Mouse (Mus musculus): Measurements from ENCODE around the gene Cacna2d1. TPM values are rescaled to one million over a fixed set of nuclear protein-coding genes. Genes with fewer than 3 reads are reported as not detected.

The Cacna2d1 gene
- polyA plus RNA-seq, 1 experiment from 2014 or later = 13.3 TPM

DNA sequence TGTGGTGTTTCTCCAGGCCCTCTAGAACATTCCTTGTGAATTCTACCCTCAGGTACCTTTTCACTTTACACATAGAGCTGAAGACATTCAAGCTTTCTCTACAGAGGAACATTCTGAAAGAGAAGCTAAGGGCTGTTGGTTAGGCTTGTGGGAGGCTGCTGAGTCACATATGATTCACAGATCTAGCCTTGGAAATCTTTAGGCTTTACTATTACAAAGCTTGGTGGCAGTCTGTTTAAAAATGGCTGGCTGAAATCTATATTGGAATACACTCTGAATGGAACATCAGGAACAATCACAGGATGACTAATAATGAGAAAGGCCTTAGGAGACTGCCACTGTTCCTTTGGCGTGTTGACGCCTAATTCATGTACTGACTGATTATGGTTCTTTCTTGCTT, 66.4 kb downstream of the Cacna2d1 start:
- no peak overlapping the region for H3K9ac ChIP-seq (replicated peaks; ENCODE audit: low read length)
- H3K36me3 ChIP-seq (ENCODE audit: insufficient read depth, low read length) = no peaks in the 10 kb centered on the region
- H3K9me3 ChIP-seq (ENCODE audit: low read length) = no peaks in the 10 kb centered on the region
- H3K27ac ChIP-seq (ENCODE audit: low read length) = no peak overlapping the region
- H3K27me3 ChIP-seq (ENCODE audit: insufficient read depth, low read length) = no peaks in the 10 kb centered on the region
- H3K4me2 ChIP-seq (replicated peaks; ENCODE audit: low read depth, low read length) = no peak overlapping the region
- no peak overlapping the region for H3K4me3 ChIP-seq (ENCODE audit: low read length)
- peaks cover 16% of the 10 kb centered on the region for H3K4me1 ChIP-seq (ENCODE audit: insufficient read depth, low read length)
- WGBS = 84% methylated on average over 2 of the region's 2 CpGs
- ATAC-seq (ENCODE audit: low FRiP score, low TSS enrichment) = no peak

DNA sequence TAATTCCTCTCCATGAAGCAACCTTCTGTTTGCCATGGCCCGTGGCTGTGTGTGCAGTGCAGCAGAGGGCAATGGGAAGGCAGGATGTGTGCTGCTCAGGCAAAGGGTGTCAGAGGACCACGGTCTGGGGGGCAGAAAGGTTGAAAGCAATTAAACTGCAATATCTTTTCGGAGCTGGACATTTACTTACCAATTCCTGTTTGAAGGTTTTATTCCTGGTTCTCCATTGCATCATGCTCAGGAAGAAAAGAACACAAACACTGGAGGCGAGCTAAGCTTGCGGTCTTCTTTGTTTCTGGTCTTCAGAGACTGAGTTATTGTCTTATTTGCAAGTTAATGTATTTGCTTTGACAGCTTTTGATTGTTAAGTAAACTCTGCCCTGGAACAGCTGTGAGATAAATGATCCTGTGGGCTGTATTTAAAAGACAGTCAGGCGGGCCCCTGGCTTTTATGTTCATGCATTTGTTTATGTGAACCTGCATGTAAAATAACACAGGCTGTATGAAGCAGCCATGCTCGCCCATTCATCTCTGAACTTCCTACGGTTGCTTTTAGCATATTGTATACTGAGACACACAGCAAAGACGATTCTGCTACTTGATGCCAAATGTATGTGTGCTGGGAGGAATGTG, 68.1 kb downstream of the Cacna2d1 start:
- WGBS = 9% methylated on average over 9 of the region's 9 CpGs
- H3K4me1 ChIP-seq (ENCODE audit: insufficient read depth, low read length) = peaks cover 16% of the 10 kb centered on the region
- H3K9ac ChIP-seq (replicated peaks; ENCODE audit: low read length) = 0 out of 2 replicates have a peak overlapping the region, but pooled peaks have one; percentile 26
- peak overlapping the region; percentile 27 for H3K4me2 ChIP-seq (replicated peaks; ENCODE audit: low read depth, low read length)
- H3K9me3 ChIP-seq (ENCODE audit: low read length) = no peaks in the 10 kb centered on the region
- no peaks in the 10 kb centered on the region for H3K36me3 ChIP-seq (ENCODE audit: insufficient read depth, low read length)
- peak; percentile 82 for ATAC-seq (ENCODE audit: low FRiP score, low TSS enrichment)
- H3K4me3 ChIP-seq (ENCODE audit: low read length) = no peak overlapping the region
- peak overlapping the region; percentile 80 for H3K27ac ChIP-seq (ENCODE audit: low read length)
- no peaks in the 10 kb centered on the region for H3K27me3 ChIP-seq (ENCODE audit: insufficient read depth, low read length)

DNA sequence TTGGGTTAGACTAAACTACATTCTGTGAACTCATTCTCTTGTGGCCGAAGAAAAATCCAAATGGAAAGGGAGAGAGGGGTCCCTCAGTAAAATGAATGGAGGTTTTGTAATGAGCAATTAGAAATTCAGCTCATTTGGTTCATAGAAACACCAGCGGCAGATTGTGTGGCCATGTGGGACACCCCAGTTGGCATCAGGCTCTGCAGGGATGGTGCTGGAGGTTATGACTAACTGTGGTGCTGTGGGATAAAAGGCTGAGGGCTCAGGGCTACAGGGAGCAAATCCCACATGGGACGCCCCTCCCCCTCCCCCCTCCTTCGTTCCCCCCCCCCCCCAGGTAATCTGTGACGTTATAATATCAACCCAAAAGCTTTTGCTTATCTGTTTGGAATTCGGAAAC, 69.8 kb downstream of the Cacna2d1 start:
- H3K4me3 ChIP-seq (ENCODE audit: low read length) = no peak overlapping the region
- H3K9ac ChIP-seq (replicated peaks; ENCODE audit: low read length) = no peak overlapping the region
- H3K9me3 ChIP-seq (ENCODE audit: low read length) = no peaks in the 10 kb centered on the region
- no peak overlapping the region for H3K4me2 ChIP-seq (replicated peaks; ENCODE audit: low read depth, low read length)
- H3K27ac ChIP-seq (ENCODE audit: low read length) = no peak overlapping the region
- WGBS = 56% methylated on average over 5 of the region's 6 CpGs
- H3K4me1 ChIP-seq (ENCODE audit: insufficient read depth, low read length) = peaks cover 16% of the 10 kb centered on the region
- no peaks in the 10 kb centered on the region for H3K36me3 ChIP-seq (ENCODE audit: insufficient read depth, low read length)
- ATAC-seq (ENCODE audit: low FRiP score, low TSS enrichment) = no peak
- no peaks in the 10 kb centered on the region for H3K27me3 ChIP-seq (ENCODE audit: insufficient read depth, low read length)

DNA sequence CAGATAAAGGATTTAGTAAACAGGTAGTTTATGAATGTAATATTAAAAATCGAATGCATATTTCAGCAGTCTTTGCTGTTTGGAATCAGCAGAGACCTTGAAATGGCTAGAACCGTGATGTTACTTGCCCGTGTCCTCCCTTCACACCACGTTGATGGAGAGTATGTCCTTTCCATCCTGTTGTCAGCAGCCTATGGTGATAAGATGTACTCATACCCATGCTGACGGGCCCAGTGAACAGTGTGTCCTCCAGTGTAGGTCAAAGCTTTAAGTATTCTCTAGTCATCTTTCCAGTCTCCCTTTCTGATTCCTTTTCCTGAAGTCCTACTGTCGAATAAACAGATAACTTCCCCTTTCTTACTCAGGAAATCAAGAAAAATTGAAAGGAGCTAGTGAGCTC, 72.5 kb downstream of the Cacna2d1 start:
- H3K4me3 ChIP-seq (ENCODE audit: low read length) = no peak overlapping the region
- no peak overlapping the region for H3K9ac ChIP-seq (replicated peaks; ENCODE audit: low read length)
- no peak overlapping the region for H3K4me2 ChIP-seq (replicated peaks; ENCODE audit: low read depth, low read length)
- peaks cover 16% of the 10 kb centered on the region for H3K4me1 ChIP-seq (ENCODE audit: insufficient read depth, low read length)
- 79% methylated on average over 6 of the region's 6 CpGs for WGBS
- H3K27ac ChIP-seq (ENCODE audit: low read length) = no peak overlapping the region
- no peaks in the 10 kb centered on the region for H3K36me3 ChIP-seq (ENCODE audit: insufficient read depth, low read length)
- H3K27me3 ChIP-seq (ENCODE audit: insufficient read depth, low read length) = no peaks in the 10 kb centered on the region
- ATAC-seq (ENCODE audit: low FRiP score, low TSS enrichment) = no peak
- no peaks in the 10 kb centered on the region for H3K9me3 ChIP-seq (ENCODE audit: low read length)

DNA sequence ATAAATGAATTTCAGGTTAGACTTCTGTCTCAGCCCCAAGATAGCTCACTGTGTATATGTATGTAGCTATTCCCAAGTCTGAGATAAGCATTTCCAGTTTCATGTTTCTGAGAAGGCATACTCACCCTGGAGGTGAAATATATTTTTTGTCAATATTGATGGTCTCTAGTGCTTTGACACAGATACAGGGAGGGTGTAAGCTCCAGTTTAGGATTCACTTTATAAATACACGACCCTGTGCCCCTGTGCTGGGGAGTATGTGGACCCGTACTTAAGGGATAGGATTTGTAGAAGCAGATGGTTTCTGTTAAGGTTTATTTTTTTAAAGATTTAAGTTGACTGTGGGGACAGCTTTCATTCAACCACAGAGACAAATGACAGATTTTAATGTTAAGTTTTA, 79.2 kb downstream of the Cacna2d1 start:
- no peaks in the 10 kb centered on the region for H3K27me3 ChIP-seq (ENCODE audit: insufficient read depth, low read length)
- H3K4me1 ChIP-seq (ENCODE audit: insufficient read depth, low read length) = peaks cover 12% of the 10 kb centered on the region; the same call in 1 of the 2 replicates
- H3K36me3 ChIP-seq (ENCODE audit: insufficient read depth, low read length) = no peaks in the 10 kb centered on the region
- H3K9me3 ChIP-seq (ENCODE audit: low read length) = no peaks in the 10 kb centered on the region
- peak; percentile 53; the same call in 1 of the 2 replicates for ATAC-seq (ENCODE audit: low FRiP score, low TSS enrichment)
- H3K4me2 ChIP-seq (replicated peaks; ENCODE audit: low read depth, low read length) = no peak overlapping the region
- H3K27ac ChIP-seq (ENCODE audit: low read length) = no peak overlapping the region
- 30% methylated on average over 2 of the region's 2 CpGs for WGBS
- H3K9ac ChIP-seq (replicated peaks; ENCODE audit: low read length) = no peak overlapping the region
- H3K4me3 ChIP-seq (ENCODE audit: low read length) = no peak overlapping the region

DNA sequence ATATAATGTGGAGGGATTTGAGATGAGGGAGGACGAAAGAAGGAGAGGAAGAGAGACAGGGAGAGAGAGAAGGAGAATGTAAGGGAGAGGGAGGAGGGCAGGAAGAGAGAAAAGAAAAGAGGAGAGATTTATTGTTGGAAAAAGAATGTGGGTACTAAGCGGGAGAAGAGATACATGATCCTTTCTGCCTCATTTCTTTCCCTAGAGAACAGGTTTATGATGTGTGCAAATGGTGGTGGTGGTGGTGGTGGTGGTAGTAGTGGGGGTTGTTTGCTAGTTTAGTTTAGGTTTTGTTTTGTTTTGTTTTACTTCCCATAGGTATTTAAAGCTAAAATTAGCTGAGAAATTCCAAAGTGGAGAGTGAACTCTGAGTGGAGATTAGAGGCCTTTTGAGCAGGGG, 79.9 kb downstream of the Cacna2d1 start:
- no peak overlapping the region for H3K9ac ChIP-seq (replicated peaks; ENCODE audit: low read length)
- no peaks in the 10 kb centered on the region for H3K27me3 ChIP-seq (ENCODE audit: insufficient read depth, low read length)
- WGBS = 15% methylated on average over 2 of the region's 2 CpGs
- no peak overlapping the region for H3K27ac ChIP-seq (ENCODE audit: low read length)
- H3K4me3 ChIP-seq (ENCODE audit: low read length) = no peak overlapping the region
- peak; percentile 88 for ATAC-seq (ENCODE audit: low FRiP score, low TSS enrichment)
- H3K36me3 ChIP-seq (ENCODE audit: insufficient read depth, low read length) = no peaks in the 10 kb centered on the region
- peaks cover 12% of the 10 kb centered on the region; the same call in 1 of the 2 replicates for H3K4me1 ChIP-seq (ENCODE audit: insufficient read depth, low read length)
- H3K4me2 ChIP-seq (replicated peaks; ENCODE audit: low read depth, low read length) = no peak overlapping the region
- no peaks in the 10 kb centered on the region for H3K9me3 ChIP-seq (ENCODE audit: low read length)

DNA sequence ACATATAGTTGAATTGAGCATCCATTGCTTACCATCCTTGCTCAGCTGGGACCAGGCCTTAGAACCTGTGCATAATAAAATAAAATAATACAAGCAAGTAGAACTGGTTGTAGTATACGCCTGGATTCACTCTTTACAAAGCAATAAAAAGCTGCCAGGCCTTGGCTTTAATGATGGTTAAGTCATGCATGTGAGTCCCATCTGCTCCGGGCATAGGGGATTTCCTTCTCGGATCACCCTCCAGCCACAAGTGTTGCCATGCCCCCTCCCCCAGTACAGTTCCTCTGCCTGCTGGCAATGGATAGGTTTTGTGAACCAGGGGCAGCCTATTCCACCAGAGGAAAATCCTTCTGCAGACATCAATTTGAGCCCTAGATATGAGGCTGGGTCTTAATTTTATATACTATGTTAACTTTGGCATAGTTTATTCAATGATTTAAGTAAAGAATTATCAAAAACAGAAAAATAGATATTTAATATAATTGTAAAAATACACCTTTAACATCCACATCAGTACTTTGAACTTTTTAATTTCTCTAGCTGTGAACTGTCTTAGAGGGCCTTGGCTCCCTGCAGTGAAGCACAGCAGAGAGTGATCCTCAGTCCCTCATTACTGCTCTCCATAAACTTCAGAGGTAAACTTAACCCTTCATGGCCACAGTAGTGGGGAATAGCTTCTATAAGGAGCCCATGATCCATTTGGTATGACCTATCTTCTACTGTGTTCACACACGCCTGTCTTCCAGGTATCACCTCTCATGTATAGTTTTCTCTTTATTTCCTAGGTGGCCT, 90.3 kb downstream of the Cacna2d1 start:
- Histone ChIP-seq H3K36me3 (ENCODE audit: insufficient read depth, low read length) (no peaks in the 10 kb centered on the region), H3K4me3 (ENCODE audit: low read length) (no peak overlapping the region), H3K4me2 (replicated peaks; ENCODE audit: low read depth, low read length) (no peak overlapping the region), H3K27ac (ENCODE audit: low read length) (no peak overlapping the region), H3K9ac (replicated peaks; ENCODE audit: low read length) (no peak overlapping the region), H3K4me1 (ENCODE audit: insufficient read depth, low read length) (no peaks in the 10 kb centered on the region), H3K27me3 (ENCODE audit: insufficient read depth, low read length) (no peaks in the 10 kb centered on the region), H3K9me3 (ENCODE audit: low read length) (no peaks in the 10 kb centered on the region)
- WGBS = 40% methylated on average over 4 of the region's 4 CpGs
- ATAC-seq (ENCODE audit: low FRiP score, low TSS enrichment) = no peak; the same call in 1 of the 2 replicates

DNA sequence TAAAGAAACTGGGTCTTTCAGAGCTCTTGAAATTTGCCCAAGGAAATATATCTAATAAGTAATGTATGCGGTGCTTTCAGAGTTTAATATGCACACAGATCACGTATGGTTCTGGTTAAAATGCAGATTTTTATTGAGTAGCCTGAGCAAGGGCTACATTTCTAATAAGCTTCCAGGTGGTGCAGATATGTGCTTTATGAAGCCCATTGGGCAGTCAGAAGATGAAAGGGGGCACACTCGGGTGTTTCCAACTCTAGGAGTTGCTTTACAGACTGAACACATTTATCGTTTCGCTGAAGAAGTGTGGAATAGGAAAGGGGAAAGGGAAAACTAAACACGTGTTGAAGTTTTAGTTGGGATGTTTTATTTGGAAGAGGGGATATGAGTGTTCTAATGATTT, 94.4 kb downstream of the Cacna2d1 start:
- WGBS = 83% methylated on average over 6 of the region's 6 CpGs
- H3K4me2 ChIP-seq (replicated peaks; ENCODE audit: low read depth, low read length) = no peak overlapping the region
- H3K4me1 ChIP-seq (ENCODE audit: insufficient read depth, low read length) = no peaks in the 10 kb centered on the region
- no peak for ATAC-seq (ENCODE audit: low FRiP score, low TSS enrichment)
- no peak overlapping the region for H3K4me3 ChIP-seq (ENCODE audit: low read length)
- H3K9ac ChIP-seq (replicated peaks; ENCODE audit: low read length) = no peak overlapping the region
- no peak overlapping the region for H3K27ac ChIP-seq (ENCODE audit: low read length)
- no peaks in the 10 kb centered on the region for H3K9me3 ChIP-seq (ENCODE audit: low read length)
- no peaks in the 10 kb centered on the region for H3K36me3 ChIP-seq (ENCODE audit: insufficient read depth, low read length)
- no peaks in the 10 kb centered on the region for H3K27me3 ChIP-seq (ENCODE audit: insufficient read depth, low read length)

DNA sequence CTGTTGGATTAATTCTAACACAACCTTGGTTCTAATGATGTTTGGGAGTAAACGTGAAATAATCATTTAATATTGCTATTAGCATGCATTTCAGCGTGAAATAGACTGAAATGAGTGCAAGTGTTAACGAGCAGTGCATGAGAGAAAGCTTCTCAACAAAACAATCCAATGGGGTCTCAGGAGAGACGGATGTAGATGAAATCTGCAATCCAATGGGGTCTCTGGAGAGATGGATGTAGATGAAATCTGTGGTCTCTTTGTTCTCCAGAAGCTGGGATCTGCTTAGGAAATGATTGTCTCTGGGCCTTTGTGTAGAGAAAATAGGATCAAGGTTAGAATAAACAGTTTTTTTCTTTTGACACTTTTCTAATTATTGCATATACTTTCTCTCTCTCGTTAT, 95.0 kb downstream of the Cacna2d1 start:
- no peak overlapping the region for H3K4me3 ChIP-seq (ENCODE audit: low read length)
- H3K9me3 ChIP-seq (ENCODE audit: low read length) = no peaks in the 10 kb centered on the region
- H3K4me2 ChIP-seq (replicated peaks; ENCODE audit: low read depth, low read length) = no peak overlapping the region
- H3K36me3 ChIP-seq (ENCODE audit: insufficient read depth, low read length) = no peaks in the 10 kb centered on the region
- no peak for ATAC-seq (ENCODE audit: low FRiP score, low TSS enrichment)
- H3K4me1 ChIP-seq (ENCODE audit: insufficient read depth, low read length) = no peaks in the 10 kb centered on the region
- no peak overlapping the region for H3K9ac ChIP-seq (replicated peaks; ENCODE audit: low read length)
- 84% methylated on average over 5 of the region's 5 CpGs for WGBS
- no peak overlapping the region for H3K27ac ChIP-seq (ENCODE audit: low read length)
- no peaks in the 10 kb centered on the region for H3K27me3 ChIP-seq (ENCODE audit: insufficient read depth, low read length)

DNA sequence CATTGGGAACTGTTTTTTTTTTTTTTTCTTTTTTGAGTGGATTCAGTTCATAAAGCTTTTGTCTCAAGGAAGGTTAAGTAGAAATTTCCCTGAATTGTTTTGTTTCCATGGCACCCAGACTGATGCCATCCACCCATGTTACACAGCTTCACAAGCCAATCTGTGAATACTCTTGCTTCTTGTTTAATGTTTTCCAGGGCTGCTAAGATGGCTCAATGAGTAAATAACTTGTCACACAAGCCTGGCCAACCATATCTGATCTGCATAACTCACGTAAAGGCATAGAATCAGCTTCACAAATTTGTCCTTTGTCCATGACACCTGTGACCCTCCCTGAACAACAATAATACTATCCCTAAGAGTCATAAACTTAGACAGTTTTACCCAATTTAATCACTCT, 99.1 kb downstream of the Cacna2d1 start:
- Histone ChIP-seq H3K4me1 (ENCODE audit: insufficient read depth, low read length) (no peaks in the 10 kb centered on the region), H3K27ac (ENCODE audit: low read length) (no peak overlapping the region), H3K9me3 (ENCODE audit: low read length) (no peaks in the 10 kb centered on the region), H3K27me3 (ENCODE audit: insufficient read depth, low read length) (no peaks in the 10 kb centered on the region), H3K4me3 (ENCODE audit: low read length) (no peak overlapping the region), H3K36me3 (ENCODE audit: insufficient read depth, low read length) (no peaks in the 10 kb centered on the region), H3K9ac (replicated peaks; ENCODE audit: low read length) (no peak overlapping the region), H3K4me2 (replicated peaks; ENCODE audit: low read depth, low read length) (no peak overlapping the region)
- ATAC-seq (ENCODE audit: low FRiP score, low TSS enrichment) = peak; percentile 82; the same call in 1 of the 2 replicates
- WGBS = 44% methylated on average over 1 of the region's 1 CpGs
